Mouse (Mus musculus): ENCODE measurements around the gene Ptprg.

DNA sequence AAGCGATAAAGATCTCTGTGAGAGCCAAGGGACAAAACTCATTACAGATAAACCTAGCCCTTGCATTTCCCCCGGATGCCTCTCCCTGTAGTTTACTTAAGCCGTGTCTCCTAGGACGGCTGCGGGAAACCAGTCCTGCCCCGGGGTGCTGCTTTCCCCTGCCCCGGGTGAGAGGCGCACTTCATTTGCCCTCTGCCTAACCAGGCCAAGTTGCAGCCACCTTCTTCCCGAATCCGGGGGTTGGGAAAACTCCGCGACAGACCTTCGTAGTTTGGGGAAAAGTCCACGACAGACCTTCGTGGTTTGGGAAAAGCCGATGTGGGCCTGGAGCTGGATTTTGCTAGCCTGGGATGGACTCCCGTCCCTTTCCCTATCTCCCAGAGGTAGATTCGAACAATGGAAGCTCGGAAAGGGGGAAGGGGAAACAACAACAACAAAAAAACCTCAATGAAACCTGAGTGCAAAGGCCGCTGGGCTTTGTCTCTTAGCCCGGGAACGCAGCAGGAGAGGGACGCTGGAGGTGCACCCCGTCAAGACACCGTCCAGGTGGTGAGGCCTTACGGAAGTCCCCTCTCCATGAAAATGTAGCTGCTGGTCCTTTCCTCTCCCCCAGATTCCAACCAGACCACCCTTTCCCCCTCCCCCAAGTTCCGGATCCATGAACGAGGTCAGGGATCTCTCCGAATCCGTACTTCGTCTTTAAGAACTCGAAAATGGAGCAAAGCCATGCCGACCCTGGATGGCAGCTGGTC lies 635 bp upstream of the Ptprg start:
- no peak for TF ChIP-seq CTCF (IDR thresholded peaks at IDR 0.05; ENCODE audit: control insufficient read depth, insufficient read depth, insufficient replicate concordance, low read depth, low read length)
- TF ChIP-seq POLR2A (IDR thresholded peaks at IDR 0.05; ENCODE audit: control insufficient read depth, low read depth, low read length): no peak
